Mouse (Mus musculus) thymus, postnatal 10 days (tissue): ENCODE measurements around the gene Espl1.

Experiments
- DNase-seq, 2 experiments: peaks; one replicate each; pipeline ENCODE4 v3.0.0; 2021; ENCODE audit warnings: low spot score in 2 of 2

Gene Espl1

DNA sequence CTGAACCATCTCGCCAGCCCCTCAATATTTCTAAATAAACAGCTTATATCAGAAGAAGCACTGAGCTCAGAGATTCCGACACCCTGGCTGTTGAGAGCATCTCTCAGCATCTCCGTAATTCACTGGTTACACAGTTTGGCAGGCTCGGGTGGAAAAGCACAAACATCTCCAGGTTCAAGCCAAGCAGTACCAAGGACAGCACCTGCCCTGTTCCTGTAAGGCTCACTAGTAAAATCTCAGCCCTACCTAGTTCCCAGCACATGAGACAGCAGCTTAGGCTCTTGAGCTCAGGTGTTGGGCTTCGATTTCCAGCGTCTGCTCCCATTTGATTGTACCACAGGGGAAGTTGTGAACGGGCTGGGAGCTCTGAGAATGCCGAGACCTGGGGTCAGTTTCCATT lies 39.2 kb downstream of the Espl1 start:
- DNase-seq, result no peak

- DNase-seq, result peak in 1 of 2 experiments; percentile 39
Measured at GRCm38 (mm10) chr15:102335925-102336324, 39.9 kb downstream of the Espl1 start.

DNA sequence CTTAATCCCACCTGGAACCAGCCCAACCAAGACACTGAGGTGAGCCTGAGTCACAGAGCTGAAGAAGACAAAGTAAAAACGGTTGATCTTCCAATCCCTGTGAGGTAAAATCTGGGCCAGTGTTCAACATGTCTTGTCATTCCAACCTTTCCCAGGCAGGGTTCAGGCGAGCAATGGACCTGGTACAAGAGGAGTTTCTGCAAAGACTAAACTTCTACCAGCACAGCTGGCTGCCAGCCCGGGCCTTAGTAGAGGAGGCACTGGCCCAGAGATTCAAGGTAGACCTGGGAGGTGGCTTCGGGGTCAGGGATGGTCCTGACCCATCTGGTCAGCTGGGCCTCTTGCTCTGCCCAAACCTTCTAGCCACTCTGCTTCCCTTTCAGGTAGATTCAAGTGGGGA lies 40.9 kb downstream of the Espl1 start:
- DNase-seq, result no peak

GRCm38 (mm10) chr15:102339612-102340011 lies 43.5 kb downstream of the Espl1 start:
- no peak for DNase-seq

DNA sequence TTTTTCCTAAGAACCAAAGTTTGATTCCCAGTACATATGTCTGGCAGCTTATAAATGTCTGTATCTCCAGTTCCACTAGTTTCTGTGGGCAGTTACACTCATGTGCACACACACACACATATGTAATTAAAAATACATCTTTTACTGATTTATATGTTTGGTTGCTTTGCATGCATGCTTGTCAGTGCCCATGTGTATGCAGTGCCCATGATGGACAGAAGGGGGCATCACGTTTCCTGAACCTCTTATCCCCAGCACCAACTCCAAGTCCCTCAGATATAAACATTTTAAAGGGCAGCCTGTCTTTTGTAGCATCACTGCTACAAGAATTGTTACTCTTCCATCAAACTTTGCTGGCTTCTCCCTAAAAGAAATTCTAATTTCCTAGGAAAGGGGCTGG lies 45.5 kb downstream of the Espl1 start:
- peak in 1 of 2 experiments; percentile 50 for DNase-seq

DNA sequence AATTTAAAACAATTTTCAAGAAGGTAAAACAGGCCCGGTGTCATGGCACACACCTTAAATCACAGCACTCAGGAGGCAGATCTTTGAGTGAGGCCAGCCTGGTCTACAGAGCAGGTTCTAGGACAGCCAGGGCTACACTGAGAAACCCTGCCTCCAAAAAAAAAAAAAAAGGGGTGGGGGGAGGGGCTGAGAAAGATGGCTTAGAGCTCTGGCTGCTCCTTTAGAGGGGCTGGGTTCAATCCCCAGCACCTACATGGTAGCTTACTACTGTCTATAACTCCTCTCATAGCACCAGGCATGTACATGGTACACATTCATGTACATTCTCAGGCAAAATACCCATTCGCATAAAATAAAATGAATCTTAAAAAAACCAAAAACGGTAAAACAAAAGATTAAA lies 48.4 kb downstream of the Espl1 start:
- no peak for DNase-seq

- no peak for DNase-seq
Measured at GRCm38 (mm10) chr15:102346444-102346843, 50.4 kb downstream of the Espl1 start.

- peak; percentile 90 to 96 for DNase-seq
Measured at GRCm38 (mm10) chr15:102350138-102350941, 54.3 kb downstream of the Espl1 start, which contains the start of gene Aaas. Gene Aaas (minus strand): TSS chr15:102350771.

DNA sequence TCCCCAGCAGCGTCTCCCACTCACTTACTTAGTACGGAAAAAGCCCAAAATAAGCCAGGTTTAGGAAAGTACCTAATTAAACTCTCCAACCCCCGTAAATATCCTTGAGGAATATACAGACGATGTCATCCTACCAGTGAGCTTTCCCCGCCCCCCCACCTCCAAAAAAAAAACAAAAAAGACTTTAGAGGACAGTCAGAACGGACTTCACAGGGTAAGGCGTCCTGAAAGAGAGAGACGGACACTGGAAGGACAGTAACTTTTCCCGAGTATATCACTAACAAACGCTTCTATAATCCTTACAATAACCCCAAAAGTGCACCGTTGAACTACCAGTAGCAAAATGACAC lies 54.9 kb downstream of the Espl1 start:
- DNase-seq, result no peak

GRCm38 (mm10) chr15:102352177-102352576 lies 56.1 kb downstream of the Espl1 start:
- no peak for DNase-seq

DNA sequence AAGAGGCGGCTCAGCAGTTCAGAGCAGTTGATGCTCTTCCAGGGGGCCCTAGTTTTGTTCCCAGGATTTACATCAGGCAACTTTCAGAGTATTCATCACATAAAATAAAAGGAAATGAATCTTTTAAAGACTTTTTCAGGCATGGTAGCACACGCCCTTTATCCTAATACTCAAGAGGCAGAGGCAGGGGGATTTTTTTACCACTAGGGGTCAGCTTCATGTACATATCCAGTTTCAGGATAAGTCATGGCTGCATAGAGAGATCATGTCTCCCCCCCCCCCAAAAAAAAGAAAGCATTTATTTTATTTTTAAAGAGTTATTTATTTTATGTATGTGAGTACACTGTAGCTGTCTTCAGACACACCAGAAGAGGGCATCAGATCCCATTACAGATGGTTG lies 57.9 kb downstream of the Espl1 start:
- no peak for DNase-seq

- DNase-seq, result peak in 1 of 2 experiments; percentile 15
Measured at GRCm38 (mm10) chr15:102355134-102355870, 59.2 kb downstream of the Espl1 start.

- no peak for DNase-seq
Measured at GRCm38 (mm10) chr15:102355871-102356441, 59.9 kb downstream of the Espl1 start.

DNA sequence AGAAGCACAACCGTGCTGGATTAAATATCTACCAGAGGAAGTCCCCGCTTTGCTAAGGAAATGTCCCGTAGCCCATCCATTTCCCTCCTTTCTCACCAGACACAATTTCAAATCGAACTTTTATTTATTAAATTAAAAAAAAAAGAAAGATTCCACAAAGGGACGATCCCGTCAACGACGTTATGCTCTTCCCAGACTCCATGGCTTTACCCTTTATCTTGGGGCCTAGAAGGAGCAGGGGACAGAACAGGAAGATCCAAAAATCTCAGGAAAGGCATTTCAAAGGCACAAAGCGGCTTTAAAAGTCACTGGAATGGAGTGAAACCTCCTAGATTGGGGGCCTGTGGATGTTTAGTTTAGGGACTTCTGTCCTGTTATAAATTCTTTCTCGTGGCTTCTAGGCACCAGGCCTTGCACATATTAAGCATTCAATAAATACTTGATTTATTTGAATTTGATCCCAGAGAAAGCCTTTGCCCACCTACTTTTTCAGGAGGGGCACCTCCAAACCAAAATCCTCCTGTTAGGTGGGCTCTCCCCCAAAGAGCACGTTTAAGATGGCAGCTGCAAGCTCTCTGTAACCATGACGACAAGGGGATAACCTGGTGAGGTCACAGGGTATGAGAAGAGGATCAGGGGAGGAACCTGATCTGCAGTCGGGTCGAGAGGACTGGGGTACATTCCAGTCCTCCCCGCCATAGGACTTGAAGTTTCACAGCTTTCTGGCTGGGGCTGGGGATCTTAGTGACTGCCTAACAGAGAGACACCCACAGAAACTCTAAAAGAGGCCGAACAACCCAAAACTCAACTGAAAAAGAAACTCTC lies 60.6 kb downstream of the Espl1 start:
- DNase-seq, result no peak

- peak in 1 of 2 experiments; percentile 24 for DNase-seq
Measured at GRCm38 (mm10) chr15:102358126-102358525, 62.1 kb downstream of the Espl1 start.

GRCm38 (mm10) chr15:102358834-102359233 lies 62.8 kb downstream of the Espl1 start:
- no peak for DNase-seq

GRCm38 (mm10) chr15:102362648-102363047 lies 66.6 kb downstream of the Espl1 start:
- no peak for DNase-seq

GRCm38 (mm10) chr15:102364678-102365077 lies 68.6 kb downstream of the Espl1 start:
- no peak for DNase-seq

DNA sequence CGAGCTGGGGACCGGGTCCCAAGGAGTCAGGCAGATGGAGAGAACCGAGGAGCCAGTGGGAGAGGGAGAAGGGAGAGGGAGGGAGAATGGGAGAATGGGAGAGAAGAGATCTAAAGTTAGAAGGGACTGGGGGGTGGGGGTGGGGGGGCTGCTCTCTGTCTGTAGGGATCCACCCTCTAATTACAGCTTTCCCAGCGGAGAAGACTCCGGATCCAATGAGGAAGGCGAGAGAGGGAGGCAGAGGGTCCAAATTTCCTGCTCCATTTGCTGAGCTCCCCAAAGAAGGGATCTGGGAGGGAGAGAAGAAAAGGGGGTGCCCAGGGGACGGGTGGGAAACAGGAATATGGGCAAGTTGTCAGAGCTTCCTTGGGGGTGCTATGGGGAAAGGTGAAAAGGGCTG lies 70.2 kb downstream of the Espl1 start:
- DNase-seq, result no peak

GRCm38 (mm10) chr15:102366733-102367344 lies 70.8 kb downstream of the Espl1 start, which contains the start of gene Sp7:
Gene Sp7 (minus strand): TSS chr15:102367182.
- no peak for DNase-seq

GRCm38 (mm10) chr15:102369972-102370371 lies 73.9 kb downstream of the Espl1 start:
- DNase-seq, result no peak
